Mouse (Mus musculus): Measurements from ENCODE around the gene Dusp14.

Dusp14 gene

GRCm38 (mm10) chr11:84016147-84016809, 52.8 kb downstream of the Dusp14 start:
- DNase-seq (ENCODE audit: low spot score), result no peak

GRCm38 (mm10) chr11:84013105-84013504, 56.0 kb downstream of the Dusp14 start:
- no peak for DNase-seq (ENCODE audit: low spot score)

GRCm38 (mm10) chr11:84011576-84011975, 57.5 kb downstream of the Dusp14 start:
- no peak for DNase-seq (ENCODE audit: low spot score)

- no peak for DNase-seq (ENCODE audit: low spot score)
These were observed 58.0 kb downstream of the Dusp14 start for GRCm38 (mm10) chr11:84011050-84011449.

- DNase-seq (ENCODE audit: low spot score), result no peak
These were observed 58.6 kb downstream of the Dusp14 start for GRCm38 (mm10) chr11:84010411-84010810.

- DNase-seq (ENCODE audit: low spot score), result no peak
These were observed 60.1 kb downstream of the Dusp14 start for GRCm38 (mm10) chr11:84009001-84009400.

- DNase-seq (ENCODE audit: low spot score), result no peak
These were observed 65.1 kb downstream of the Dusp14 start for GRCm38 (mm10) chr11:84003986-84004385.

GRCm38 (mm10) chr11:84001257-84001656, 67.8 kb downstream of the Dusp14 start:
- no peak for DNase-seq (ENCODE audit: low spot score)

GRCm38 (mm10) chr11:83999411-83999915, 69.6 kb downstream of the Dusp14 start:
- DNase-seq (ENCODE audit: low spot score), result no peak

GRCm38 (mm10) chr11:83998993-83999392, 70.1 kb downstream of the Dusp14 start:
- DNase-seq (ENCODE audit: low spot score), result no peak

Measured in ovary, adult 18-20 months (tissue).